Mouse (Mus musculus): ENCODE results near the gene Fam24b. TPM values are rescaled to one million over a fixed set of nuclear protein-coding genes. Genes with fewer than 3 reads are reported as not detected.

Gene Fam24b
- polyA plus RNA-seq, 1 experiment from 2014 or later, result not detected

- H3K27ac ChIP-seq (ENCODE audit: low read depth), result no peak overlapping the region
These were observed 2.4 kb upstream of the Fam24b start for GRCm38 (mm10) chr7:131331688-131332087.

GRCm38 (mm10) chr7:131327054-131327453, 2.3 kb downstream of the Fam24b start:
- Histone ChIP-seq H3K4me2 (ENCODE audit: low read depth, low read length) (no peak overlapping the region), H3K4me3 (ENCODE audit: low read depth, low read length) (no peak overlapping the region), H3K27ac (ENCODE audit: low read depth) (no peak overlapping the region), H3K9ac (replicated peaks) (no peak overlapping the region), H3K36me3 (replicated peaks; ENCODE audit: insufficient read depth, low read length) (no peaks in the 10 kb centered on the region), H3K4me1 (ENCODE audit: insufficient read depth) (no peaks in the 10 kb centered on the region), H3K9me3 (ENCODE audit: low read length) (no peaks in the 10 kb centered on the region), H3K27me3 (ENCODE audit: insufficient read depth, low read length) (no peaks in the 10 kb centered on the region)
- DNase-seq (no peak), ATAC-seq (no peak)
- WGBS (ENCODE audit: insufficient replicate concordance), result 82% methylated on average over 5 of the region's 5 CpGs
- TF ChIP-seq CTCF (IDR thresholded peaks at IDR 0.05; ENCODE audit: low read depth), result 0 out of 2 replicates have a peak, but pooled peaks have one; percentile 14
- no peak for TF ChIP-seq EP300 (IDR thresholded peaks at IDR 0.05; ENCODE audit: low read depth)

More at GRCm38 (mm10) chr7:131331688-131332087, 2.4 kb upstream of the Fam24b start:
- no peak for TF ChIP-seq EP300 (IDR thresholded peaks at IDR 0.05; ENCODE audit: low read depth)
- no peak overlapping the region for H3K4me2 ChIP-seq (ENCODE audit: low read depth, low read length)
- H3K4me1 ChIP-seq (ENCODE audit: insufficient read depth), result no peaks in the 10 kb centered on the region
- H3K27me3 ChIP-seq (ENCODE audit: insufficient read depth, low read length), result no peaks in the 10 kb centered on the region
- DNase-seq (no peak), ATAC-seq (no peak)
- 62% methylated on average over 2 of the region's 2 CpGs for WGBS (ENCODE audit: insufficient replicate concordance)
- no peaks in the 10 kb centered on the region for H3K36me3 ChIP-seq (replicated peaks; ENCODE audit: insufficient read depth, low read length)
- H3K9me3 ChIP-seq (ENCODE audit: low read length), result no peaks in the 10 kb centered on the region
- H3K4me3 ChIP-seq (ENCODE audit: low read depth, low read length), result no peak overlapping the region
- no peak overlapping the region for H3K9ac ChIP-seq (replicated peaks)

- WGBS (ENCODE audit: insufficient replicate concordance), result 65% methylated on average over 2 of the region's 2 CpGs
These were observed 7.1 kb downstream of the Fam24b start, which contains the start of gene Cuzd1 for GRCm38 (mm10) chr7:131322192-131322591. Gene Cuzd1 (minus strand): TSS chr7:131322292.

GRCm38 (mm10) chr7:131318340-131318739, 11.0 kb downstream of the Fam24b start:
- ATAC-seq (no peak), DNase-seq (no peak)
- Histone ChIP-seq H3K4me2 (ENCODE audit: low read depth, low read length) (no peak overlapping the region), H3K36me3 (replicated peaks; ENCODE audit: insufficient read depth, low read length) (no peaks in the 10 kb centered on the region), H3K27me3 (ENCODE audit: insufficient read depth, low read length) (no peaks in the 10 kb centered on the region), H3K4me3 (ENCODE audit: low read depth, low read length) (no peak overlapping the region), H3K9me3 (ENCODE audit: low read length) (no peaks in the 10 kb centered on the region), H3K27ac (ENCODE audit: low read depth) (no peak overlapping the region), H3K4me1 (ENCODE audit: insufficient read depth) (no peaks in the 10 kb centered on the region), H3K9ac (replicated peaks) (no peak overlapping the region)
- no peak for TF ChIP-seq CTCF (IDR thresholded peaks at IDR 0.05; ENCODE audit: low read depth)
- no peak for TF ChIP-seq EP300 (IDR thresholded peaks at IDR 0.05; ENCODE audit: low read depth)
- 78% methylated on average over 5 of the region's 7 CpGs for WGBS (ENCODE audit: insufficient replicate concordance)

More at GRCm38 (mm10) chr7:131322192-131322591, 7.1 kb downstream of the Fam24b start, which contains the start of gene Cuzd1:
- H3K4me3 ChIP-seq (ENCODE audit: low read depth, low read length), result no peak within 1 kb of the TSS
- no peak for ATAC-seq
- no peak within 1 kb of the TSS for H3K27ac ChIP-seq (ENCODE audit: low read depth)
- TF ChIP-seq CTCF (IDR thresholded peaks at IDR 0.05; ENCODE audit: low read depth) (no peak), EP300 (IDR thresholded peaks at IDR 0.05; ENCODE audit: low read depth) (no peak)
- no peaks in the 10 kb centered on the region for H3K4me1 ChIP-seq (ENCODE audit: insufficient read depth)
- no peaks in the 10 kb centered on the region for H3K9me3 ChIP-seq (ENCODE audit: low read length)
- DNase-seq, result no peak
- no peaks in the 10 kb centered on the region for H3K36me3 ChIP-seq (replicated peaks; ENCODE audit: insufficient read depth, low read length)
- no peak within 1 kb of the TSS for H3K9ac ChIP-seq (replicated peaks)
- H3K4me2 ChIP-seq (ENCODE audit: low read depth, low read length), result no peak within 1 kb of the TSS
- H3K27me3 ChIP-seq (ENCODE audit: insufficient read depth, low read length), result no peaks in the 10 kb centered on the region

- ATAC-seq (no peak), DNase-seq (no peak)
- Histone ChIP-seq H3K9ac (replicated peaks) (no peak overlapping the region), H3K27me3 (ENCODE audit: insufficient read depth, low read length) (no peaks in the 10 kb centered on the region), H3K27ac (ENCODE audit: low read depth) (no peak overlapping the region), H3K4me3 (ENCODE audit: low read depth, low read length) (no peak overlapping the region), H3K4me2 (ENCODE audit: low read depth, low read length) (no peak overlapping the region), H3K9me3 (ENCODE audit: low read length) (no peaks in the 10 kb centered on the region), H3K36me3 (replicated peaks; ENCODE audit: insufficient read depth, low read length) (no peaks in the 10 kb centered on the region), H3K4me1 (ENCODE audit: insufficient read depth) (no peaks in the 10 kb centered on the region)
- TF ChIP-seq EP300 (IDR thresholded peaks at IDR 0.05; ENCODE audit: low read depth), result no peak
- no peak for TF ChIP-seq CTCF (IDR thresholded peaks at IDR 0.05; ENCODE audit: low read depth)
- WGBS (ENCODE audit: insufficient replicate concordance), result 60% methylated on average over 12 of the region's 12 CpGs
These were observed 11.7 kb downstream of the Fam24b start for GRCm38 (mm10) chr7:131317587-131317986.

- Histone ChIP-seq H3K36me3 (replicated peaks; ENCODE audit: insufficient read depth, low read length) (no peaks in the 10 kb centered on the region), H3K27ac (ENCODE audit: low read depth) (no peak overlapping the region), H3K4me1 (ENCODE audit: insufficient read depth) (no peaks in the 10 kb centered on the region), H3K9ac (replicated peaks) (no peak overlapping the region), H3K4me2 (ENCODE audit: low read depth, low read length) (no peak overlapping the region), H3K27me3 (ENCODE audit: insufficient read depth, low read length) (no peaks in the 10 kb centered on the region), H3K9me3 (ENCODE audit: low read length) (no peaks in the 10 kb centered on the region), H3K4me3 (ENCODE audit: low read depth, low read length) (no peak overlapping the region)
- WGBS (ENCODE audit: insufficient replicate concordance), result 74% methylated on average over 7 of the region's 7 CpGs
- DNase-seq (no peak), ATAC-seq (no peak)
- TF ChIP-seq CTCF (IDR thresholded peaks at IDR 0.05; ENCODE audit: low read depth) (no peak), EP300 (IDR thresholded peaks at IDR 0.05; ENCODE audit: low read depth) (no peak)
These were observed 14.8 kb downstream of the Fam24b start for GRCm38 (mm10) chr7:131314493-131314892.

- Histone ChIP-seq H3K4me1 (ENCODE audit: insufficient read depth) (no peaks in the 10 kb centered on the region), H3K9ac (replicated peaks) (no peak overlapping the region), H3K36me3 (replicated peaks; ENCODE audit: insufficient read depth, low read length) (no peaks in the 10 kb centered on the region), H3K9me3 (ENCODE audit: low read length) (no peaks in the 10 kb centered on the region), H3K4me3 (ENCODE audit: low read depth, low read length) (no peak overlapping the region), H3K27me3 (ENCODE audit: insufficient read depth, low read length) (no peaks in the 10 kb centered on the region), H3K4me2 (ENCODE audit: low read depth, low read length) (no peak overlapping the region), H3K27ac (ENCODE audit: low read depth) (no peak overlapping the region)
- WGBS (ENCODE audit: insufficient replicate concordance), result 70% methylated on average over 5 of the region's 5 CpGs
- TF ChIP-seq EP300 (IDR thresholded peaks at IDR 0.05; ENCODE audit: low read depth), result no peak
- no peak for TF ChIP-seq CTCF (IDR thresholded peaks at IDR 0.05; ENCODE audit: low read depth)
- ATAC-seq (no peak), DNase-seq (no peak)
These were observed 22.6 kb downstream of the Fam24b start for GRCm38 (mm10) chr7:131306733-131307132.
